Mouse (Mus musculus): ENCODE measurements around the gene Dlg4. TPM values are rescaled to one million over a fixed set of nuclear protein-coding genes. Genes with fewer than 3 reads are reported as not detected.
A peak's percentile ranks its signal among the peaks of the same experiment; 100 is the strongest.
"Not testable (repeated sequence)": the region's sequence is repeated elsewhere in the genome, so short reads cannot be mapped to it uniquely, and the experiment has no call there.

The Dlg4 gene
- polyA plus RNA-seq, 1 experiment from 2014 or later, result 13.2 TPM

DNA sequence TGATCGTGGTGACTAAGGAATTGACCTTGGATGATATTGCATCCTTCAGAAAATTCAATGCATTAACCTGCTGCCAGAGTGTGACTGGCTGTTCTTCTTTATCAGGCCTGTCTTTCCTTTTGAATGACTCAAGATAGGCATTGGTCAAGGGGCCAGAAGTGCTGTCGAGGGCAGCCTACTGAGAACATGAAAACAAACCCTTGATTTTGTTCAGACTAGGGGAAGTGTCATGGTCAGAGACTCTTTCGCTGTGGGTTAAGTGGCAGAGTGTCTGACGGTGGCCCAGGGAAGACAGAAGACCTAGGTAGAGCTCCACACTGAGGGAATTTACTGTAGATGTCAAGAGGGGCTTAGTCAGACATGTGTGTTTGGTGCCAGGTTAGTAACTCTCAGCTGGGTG, 50.0 kb downstream of the Dlg4 start:
- 51% methylated on average over 4 of the region's 4 CpGs for WGBS
- H3K9ac ChIP-seq (ENCODE audit: low read depth, low read length), result no peak overlapping the region
- H3K36me3 ChIP-seq (ENCODE audit: control insufficient read depth, insufficient read depth, low read length), result no peaks in the 10 kb centered on the region
- H3K4me2 ChIP-seq (replicated peaks; ENCODE audit: low read depth, low read length), result no peak overlapping the region
- H3K27me3 ChIP-seq (ENCODE audit: control insufficient read depth, insufficient read depth, low read length), result peaks cover 2% of the 10 kb centered on the region; the same call in 1 of the 2 replicates
- H3K4me3 ChIP-seq (ENCODE audit: low read length), result no peak overlapping the region
- no peak overlapping the region for H3K27ac ChIP-seq (ENCODE audit: low read depth, low read length)
- no peak for ATAC-seq (ENCODE audit: low FRiP score, low TSS enrichment)
- H3K4me1 ChIP-seq (ENCODE audit: control insufficient read depth, insufficient read depth, low read length), result 0 out of 2 replicates have a peak, but pooled peaks cover 2% of the 10 kb centered on the region
- H3K9me3 ChIP-seq (ENCODE audit: control insufficient read depth, low read length), result no peaks in the 10 kb centered on the region

DNA sequence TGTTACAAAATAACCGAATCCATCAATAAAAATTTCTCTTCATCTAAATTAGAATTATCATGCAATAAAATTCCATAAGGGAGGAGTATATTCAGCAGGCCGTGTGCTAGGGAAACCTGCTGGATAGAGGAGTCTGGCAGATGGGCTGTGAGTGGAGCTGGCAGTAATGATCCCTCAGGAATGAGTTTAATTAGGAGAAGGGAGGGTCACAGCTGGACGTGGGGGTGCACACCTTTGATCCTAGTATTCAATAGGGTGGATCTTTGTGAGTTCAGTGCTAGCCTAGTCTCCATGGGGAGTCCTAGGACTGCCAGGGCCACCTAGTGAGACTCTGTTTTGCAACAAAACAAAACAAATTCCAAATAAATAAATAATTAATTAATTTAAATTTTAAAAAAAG, 51.5 kb downstream of the Dlg4 start:
- 38% methylated on average over 3 of the region's 3 CpGs for WGBS
- no peak overlapping the region for H3K27ac ChIP-seq (ENCODE audit: low read depth, low read length)
- H3K36me3 ChIP-seq (ENCODE audit: control insufficient read depth, insufficient read depth, low read length), result no peaks in the 10 kb centered on the region
- H3K4me2 ChIP-seq (replicated peaks; ENCODE audit: low read depth, low read length), result no peak overlapping the region
- H3K4me3 ChIP-seq (ENCODE audit: low read length), result no peak overlapping the region
- H3K9ac ChIP-seq (ENCODE audit: low read depth, low read length), result no peak overlapping the region
- H3K4me1 ChIP-seq (ENCODE audit: control insufficient read depth, insufficient read depth, low read length), result 0 out of 2 replicates have a peak, but pooled peaks cover 2% of the 10 kb centered on the region
- H3K9me3 ChIP-seq (ENCODE audit: control insufficient read depth, low read length), result no peaks in the 10 kb centered on the region
- ATAC-seq (ENCODE audit: low FRiP score, low TSS enrichment), result no peak
- peaks cover 2% of the 10 kb centered on the region for H3K27me3 ChIP-seq (ENCODE audit: control insufficient read depth, insufficient read depth, low read length)

- peak overlapping the region; percentile 76; the same call in 1 of the 2 replicates for H3K27ac ChIP-seq (ENCODE audit: low read depth, low read length)
- no peak for ATAC-seq (ENCODE audit: low FRiP score, low TSS enrichment)
- WGBS, result 17% methylated on average over 6 of the region's 6 CpGs
Observed at GRCm38 (mm10) chr11:70070057-70070456, 53.3 kb downstream of the Dlg4 start.

DNA sequence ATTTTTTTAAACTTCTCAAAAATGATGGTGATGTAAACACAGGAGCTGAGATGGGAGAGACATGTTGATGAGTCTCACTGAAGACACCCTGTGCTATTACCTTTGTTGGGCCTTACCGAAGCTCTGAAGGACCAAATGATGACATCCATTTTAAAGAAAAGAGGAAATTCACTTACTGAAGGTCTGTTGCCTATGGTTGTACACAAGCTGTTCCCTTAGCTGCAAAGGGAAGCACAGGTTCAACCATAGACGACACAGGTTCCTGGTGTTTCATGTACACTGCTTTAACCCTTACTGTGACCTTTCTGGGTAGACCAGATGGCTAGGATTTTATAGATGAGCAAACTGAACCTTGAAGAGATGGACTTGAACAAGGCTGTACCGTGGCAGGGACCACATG, 53.9 kb downstream of the Dlg4 start:
- not testable (repeated sequence) for H3K27ac ChIP-seq (ENCODE audit: low read depth, low read length); H3K9ac ChIP-seq (ENCODE audit: low read depth, low read length); ATAC-seq (ENCODE audit: low FRiP score, low TSS enrichment); H3K36me3 ChIP-seq (ENCODE audit: control insufficient read depth, insufficient read depth, low read length); H3K4me1 ChIP-seq (ENCODE audit: control insufficient read depth, insufficient read depth, low read length); H3K4me3 ChIP-seq (ENCODE audit: low read length); H3K27me3 ChIP-seq (ENCODE audit: control insufficient read depth, insufficient read depth, low read length); H3K9me3 ChIP-seq (ENCODE audit: control insufficient read depth, low read length); H3K4me2 ChIP-seq (replicated peaks; ENCODE audit: low read depth, low read length)
- WGBS, result 60% methylated on average over 3 of the region's 3 CpGs

More at GRCm38 (mm10) chr11:70070057-70070456, 53.3 kb downstream of the Dlg4 start:
- no peaks in the 10 kb centered on the region for H3K9me3 ChIP-seq (ENCODE audit: control insufficient read depth, low read length)
- H3K27me3 ChIP-seq (ENCODE audit: control insufficient read depth, insufficient read depth, low read length), result peaks cover 9% of the 10 kb centered on the region
- H3K36me3 ChIP-seq (ENCODE audit: control insufficient read depth, insufficient read depth, low read length), result no peaks in the 10 kb centered on the region
- H3K4me2 ChIP-seq (replicated peaks; ENCODE audit: low read depth, low read length), result no peak overlapping the region
- no peak overlapping the region for H3K9ac ChIP-seq (ENCODE audit: low read depth, low read length)
- 0 out of 2 replicates have a peak, but pooled peaks cover 2% of the 10 kb centered on the region for H3K4me1 ChIP-seq (ENCODE audit: control insufficient read depth, insufficient read depth, low read length)
- no peak overlapping the region for H3K4me3 ChIP-seq (ENCODE audit: low read length)

DNA sequence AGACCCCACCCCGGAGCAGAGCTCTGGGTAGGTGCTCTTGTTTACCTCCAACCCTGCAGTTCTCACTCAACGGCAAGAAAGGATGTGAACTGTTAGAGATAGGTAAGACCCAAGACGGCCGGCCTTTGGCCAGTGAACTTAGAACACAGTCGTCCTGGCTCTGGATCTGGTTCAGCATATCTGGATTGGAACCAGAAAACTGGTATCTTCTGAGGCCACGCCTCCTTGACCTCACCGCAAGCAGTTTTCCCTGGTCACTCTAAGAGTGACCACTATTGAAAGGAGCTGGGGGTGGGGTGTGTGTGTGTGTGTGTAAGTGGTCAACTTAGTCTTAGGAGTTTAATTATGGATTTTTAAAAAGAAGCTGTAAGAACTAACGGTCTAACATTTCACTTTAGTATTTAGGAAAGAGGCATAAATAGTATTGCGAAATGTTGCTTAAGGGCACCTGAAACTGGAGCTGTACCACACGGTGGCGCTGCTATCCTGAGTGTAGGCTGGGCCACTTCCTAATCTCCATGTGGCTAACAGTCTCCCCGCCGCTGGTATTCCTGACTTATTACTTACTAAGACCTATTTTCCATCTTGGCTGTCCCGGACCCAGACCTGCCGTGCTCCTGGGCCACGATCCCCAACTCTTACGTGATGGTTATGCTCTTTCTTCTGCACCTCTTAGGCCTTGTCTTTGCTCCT, 57.8 kb downstream of the Dlg4 start:
- 36% methylated on average over 17 of the region's 17 CpGs for WGBS
- H3K9ac ChIP-seq (ENCODE audit: low read depth, low read length), result no peak overlapping the region
- peak; percentile 43; the same call in 1 of the 2 replicates for ATAC-seq (ENCODE audit: low FRiP score, low TSS enrichment)
- no peaks in the 10 kb centered on the region for H3K36me3 ChIP-seq (ENCODE audit: control insufficient read depth, insufficient read depth, low read length)
- no peaks in the 10 kb centered on the region for H3K9me3 ChIP-seq (ENCODE audit: control insufficient read depth, low read length)
- no peak overlapping the region for H3K27ac ChIP-seq (ENCODE audit: low read depth, low read length)
- no peak overlapping the region for H3K4me2 ChIP-seq (replicated peaks; ENCODE audit: low read depth, low read length)
- no peak overlapping the region for H3K4me3 ChIP-seq (ENCODE audit: low read length)
- H3K27me3 ChIP-seq (ENCODE audit: control insufficient read depth, insufficient read depth, low read length), result peaks cover 7% of the 10 kb centered on the region
- 0 out of 2 replicates have a peak, but pooled peaks cover 1% of the 10 kb centered on the region for H3K4me1 ChIP-seq (ENCODE audit: control insufficient read depth, insufficient read depth, low read length)

GRCm38 (mm10) chr11:70075581-70075980, 58.8 kb downstream of the Dlg4 start:
- 63% methylated on average over 6 of the region's 6 CpGs for WGBS
- no peaks in the 10 kb centered on the region for H3K9me3 ChIP-seq (ENCODE audit: control insufficient read depth, low read length)
- H3K27ac ChIP-seq (ENCODE audit: low read depth, low read length), result no peak overlapping the region
- H3K4me3 ChIP-seq (ENCODE audit: low read length), result no peak overlapping the region
- no peak overlapping the region for H3K4me2 ChIP-seq (replicated peaks; ENCODE audit: low read depth, low read length)
- no peaks in the 10 kb centered on the region for H3K36me3 ChIP-seq (ENCODE audit: control insufficient read depth, insufficient read depth, low read length)
- ATAC-seq (ENCODE audit: low FRiP score, low TSS enrichment), result no peak
- peaks cover 7% of the 10 kb centered on the region for H3K27me3 ChIP-seq (ENCODE audit: control insufficient read depth, insufficient read depth, low read length)
- H3K4me1 ChIP-seq (ENCODE audit: control insufficient read depth, insufficient read depth, low read length), result no peaks in the 10 kb centered on the region
- H3K9ac ChIP-seq (ENCODE audit: low read depth, low read length), result no peak overlapping the region

GRCm38 (mm10) chr11:70077441-70077840, 60.7 kb downstream of the Dlg4 start:
- Histone ChIP-seq H3K4me1 (ENCODE audit: control insufficient read depth, insufficient read depth, low read length) (no peaks in the 10 kb centered on the region), H3K36me3 (ENCODE audit: control insufficient read depth, insufficient read depth, low read length) (no peaks in the 10 kb centered on the region), H3K4me2 (replicated peaks; ENCODE audit: low read depth, low read length) (no peak overlapping the region), H3K9ac (ENCODE audit: low read depth, low read length) (no peak overlapping the region), H3K4me3 (ENCODE audit: low read length) (no peak overlapping the region), H3K27ac (ENCODE audit: low read depth, low read length) (no peak overlapping the region), H3K9me3 (ENCODE audit: control insufficient read depth, low read length) (no peaks in the 10 kb centered on the region), H3K27me3 (ENCODE audit: control insufficient read depth, insufficient read depth, low read length) (peaks cover 7% of the 10 kb centered on the region)
- 88% methylated on average over 2 of the region's 3 CpGs for WGBS
- ATAC-seq (ENCODE audit: low FRiP score, low TSS enrichment), result no peak

DNA sequence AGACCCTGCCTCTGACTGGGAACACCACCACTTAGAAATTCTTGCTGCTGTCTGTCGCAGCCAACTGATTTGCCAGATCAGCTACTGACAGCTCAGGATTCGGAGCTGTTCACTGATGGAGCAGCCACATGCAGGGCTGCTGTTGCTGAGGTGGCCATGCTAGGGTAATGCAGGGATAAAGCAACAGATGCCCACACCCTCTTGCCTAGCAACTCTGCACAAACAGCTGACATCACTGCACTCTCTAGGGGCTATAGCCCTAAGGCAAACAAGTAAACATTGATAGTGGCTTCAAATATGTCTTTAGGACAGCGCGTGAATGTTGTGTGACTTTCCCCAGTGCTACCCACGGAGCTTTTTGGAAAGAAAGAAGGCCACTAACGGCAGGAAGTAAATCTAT, 62.4 kb downstream of the Dlg4 start:
- H3K4me1 ChIP-seq (ENCODE audit: control insufficient read depth, insufficient read depth, low read length), result no peaks in the 10 kb centered on the region
- WGBS, result 72% methylated on average over 6 of the region's 6 CpGs
- H3K27ac ChIP-seq (ENCODE audit: low read depth, low read length), result no peak overlapping the region
- no peak overlapping the region for H3K4me3 ChIP-seq (ENCODE audit: low read length)
- no peaks in the 10 kb centered on the region for H3K36me3 ChIP-seq (ENCODE audit: control insufficient read depth, insufficient read depth, low read length)
- no peak overlapping the region for H3K4me2 ChIP-seq (replicated peaks; ENCODE audit: low read depth, low read length)
- no peaks in the 10 kb centered on the region for H3K9me3 ChIP-seq (ENCODE audit: control insufficient read depth, low read length)
- H3K27me3 ChIP-seq (ENCODE audit: control insufficient read depth, insufficient read depth, low read length), result peaks cover 2% of the 10 kb centered on the region
- no peak overlapping the region for H3K9ac ChIP-seq (ENCODE audit: low read depth, low read length)
- ATAC-seq (ENCODE audit: low FRiP score, low TSS enrichment), result no peak

DNA sequence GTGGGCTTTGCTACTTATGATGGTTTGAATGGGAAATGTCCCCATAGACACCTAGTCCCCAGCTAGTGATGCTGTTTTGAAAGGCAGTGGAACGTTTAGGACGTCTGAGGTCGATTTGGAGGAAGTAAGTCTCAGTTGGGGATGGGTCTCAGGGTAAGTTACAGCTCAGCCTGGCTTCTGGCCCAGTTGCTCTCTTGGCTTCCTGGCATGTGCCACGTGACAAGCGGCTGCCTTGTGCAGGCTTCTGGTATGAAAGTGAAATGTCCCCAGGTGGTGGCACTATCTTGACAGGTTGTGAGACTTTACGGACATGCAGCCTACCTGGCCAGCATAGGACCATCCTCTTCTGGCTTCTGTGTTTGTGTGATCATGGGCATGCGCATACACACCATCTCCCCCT, 63.2 kb downstream of the Dlg4 start:
- Histone ChIP-seq H3K9ac (ENCODE audit: low read depth, low read length) (no peak overlapping the region), H3K4me2 (replicated peaks; ENCODE audit: low read depth, low read length) (no peak overlapping the region), H3K9me3 (ENCODE audit: control insufficient read depth, low read length) (no peaks in the 10 kb centered on the region), H3K27ac (ENCODE audit: low read depth, low read length) (no peak overlapping the region), H3K4me1 (ENCODE audit: control insufficient read depth, insufficient read depth, low read length) (no peaks in the 10 kb centered on the region), H3K36me3 (ENCODE audit: control insufficient read depth, insufficient read depth, low read length) (no peaks in the 10 kb centered on the region), H3K27me3 (ENCODE audit: control insufficient read depth, insufficient read depth, low read length) (no peaks in the 10 kb centered on the region; the same call in none of the 2 replicates), H3K4me3 (ENCODE audit: low read length) (no peak overlapping the region)
- no peak for ATAC-seq (ENCODE audit: low FRiP score, low TSS enrichment)
- WGBS, result 75% methylated on average over 7 of the region's 7 CpGs

All from kidney, embryonic 14.5 days (tissue).